Comparison of ENCODE assay signal across 9 mouse cellular contexts in genomic region chr15:103284066-103284465, GRCm38 (mm10). TPM values are rescaled to one million over a fixed set of nuclear protein-coding genes. Genes with fewer than 3 reads are reported as not detected.
DNase-seq lines count a peak whose midpoint lies in the region; ATAC-seq and TF ChIP-seq lines count a peak whose summit lies in the region.
"Had no signal": no experiment of that assay in that cellular context is flagged by ENCODE, and none has a peak within 500 bp of the region (broad histone marks: within the 10 kb centered on the region; RNA-seq: fewer than 3 reads in every experiment).

No protein-coding gene starts in this region.

- WGBS in neural tube, embryonic 15.5 days = 54% methylated on average over 3 of the region's 3 CpGs
- 63% methylated on average over 3 of the region's 3 CpGs for WGBS in liver, embryonic 13.5 days (ENCODE audit: insufficient replicate concordance)

- intact Hi-C loops in gastrocnemius, adult 2 months (cut with DNase I) = loop anchor here (1.0 kb wide), 1 partner anchor 23 kb away; no protein-coding TSS in a partner anchor
- intact Hi-C loops in gastrocnemius, postnatal 36 days (cut with DNase I) = no loop called here

- 0 out of 2 replicates have a peak, but pooled peaks cover 5% of the 10 kb centered on the region for H3K36me3 ChIP-seq in neural tube, embryonic 15.5 days
- H3K36me3 ChIP-seq in liver, embryonic 13.5 days = peaks cover 38% of the 10 kb centered on the region

- no peak for TF ChIP-seq POLR2A in brain, embryonic 14.5 days (IDR thresholded peaks at IDR 0.05; ENCODE audit: borderline replicate concordance, extremely low read depth, insufficient read depth, insufficient read length, poor library complexity, severe bottlenecking)

- no peak overlapping the region for H3K4me3 ChIP-seq in gastrocnemius, adult 2 months
- H3K4me3 ChIP-seq in neural tube, embryonic 15.5 days (replicated peaks) = no peak overlapping the region
- H3K4me3 ChIP-seq in liver, embryonic 13.5 days (replicated peaks) = no peak overlapping the region

- no peak overlapping the region for H3K4me2 ChIP-seq in neural tube, embryonic 15.5 days
- no peak overlapping the region for H3K4me2 ChIP-seq in liver, embryonic 13.5 days

- TF ChIP-seq CTCF in gastrocnemius, adult 2 months (IDR thresholded peaks at IDR 0.05) = peak; percentile 71
- peak; percentile 69 for TF ChIP-seq CTCF in brain, embryonic 14.5 days (IDR thresholded peaks at IDR 0.05; ENCODE audit: borderline replicate concordance, extremely low read depth, insufficient read depth, insufficient read length)

- peaks cover 19% of the 10 kb centered on the region for H3K4me1 ChIP-seq in neural tube, embryonic 15.5 days
- H3K4me1 ChIP-seq in liver, embryonic 13.5 days (replicated peaks) = peaks cover 50% of the 10 kb centered on the region

- peak; percentile 57 for DNase-seq in gastrocnemius, adult 2 months
- DNase-seq in gastrocnemius, postnatal 36 days = no peak
- peak; percentile 65 for DNase-seq in neural tube, embryonic 10.5 days (ENCODE audit: extremely low spot score, low spot score)
- DNase-seq in brain, embryonic 14.5 days (ENCODE audit: low read depth) = peak; percentile 68
- DNase-seq in liver, embryonic 13.5 days = peak; percentile 40
- peak; percentile 53 for DNase-seq in thymus, postnatal 14 days
- no peak for DNase-seq in left cerebral cortex, adult 18-20 months (ENCODE audit: low spot score in 2 of 2)

- H3K9ac ChIP-seq in neural tube, embryonic 15.5 days (replicated peaks) = no peak overlapping the region
- H3K9ac ChIP-seq in liver, embryonic 13.5 days = no peak overlapping the region

- no peaks in the 10 kb centered on the region for H3K9me3 ChIP-seq in neural tube, embryonic 15.5 days (replicated peaks)
- H3K9me3 ChIP-seq in liver, embryonic 13.5 days (replicated peaks) = no peaks in the 10 kb centered on the region

- no peaks in the 10 kb centered on the region for H3K27me3 ChIP-seq in neural tube, embryonic 15.5 days (replicated peaks)
- no peaks in the 10 kb centered on the region for H3K27me3 ChIP-seq in liver, embryonic 13.5 days

- no peak overlapping the region for H3K27ac ChIP-seq in gastrocnemius, adult 2 months
- H3K27ac ChIP-seq in neural tube, embryonic 15.5 days (replicated peaks) = no peak overlapping the region
- no peak overlapping the region for H3K27ac ChIP-seq in liver, embryonic 13.5 days

- ATAC-seq in neural tube, embryonic 15.5 days (ENCODE audit: low FRiP score) = no peak
- no peak for ATAC-seq in liver, embryonic 13.5 days (ENCODE audit: low read depth)

RNA-seq across cellular contexts. Expression of gene Copz1, which starts 11.6 kb away (rescaled TPM):
- 10 to 100 TPM; 38.5 to 41.4 TPM for total RNA-seq in gastrocnemius, adult 2 months (2021)
- total RNA-seq in gastrocnemius, postnatal 36 days (2021) = 10 to 100 TPM; 33.4 to 34.6 TPM
- polyA plus RNA-seq in neural tube, embryonic 15.5 days (2015; fragmentation: Nextera tagmentation; extraction: Ambion mirVana) = 190 and 207 TPM in 2 replicates
- 165 and 192 TPM in 2 replicates for polyA plus RNA-seq in brain, embryonic 14.5 days (2012; rRNA removed)
- polyA plus RNA-seq in liver, embryonic 13.5 days (2015; fragmentation: Nextera tagmentation; extraction: Ambion mirVana) = 213 and 240 TPM in 2 replicates
- total RNA-seq in left cerebral cortex, adult 18-20 months (2021) = 10 to 100 TPM; 93.5 to 97.5 TPM

RNA-seq across cellular contexts. Expression of gene Nfe2, which starts 25.9 kb away (rescaled TPM):
- total RNA-seq in gastrocnemius, adult 2 months (2021) = not detected
- total RNA-seq in gastrocnemius, postnatal 36 days (2021) = not detected
- 0.99 and 4.6 TPM in 2 replicates for polyA plus RNA-seq in neural tube, embryonic 15.5 days (2015; fragmentation: Nextera tagmentation; extraction: Ambion mirVana)
- polyA plus RNA-seq in brain, embryonic 14.5 days (2012; rRNA removed) = 0.53 and 1.2 TPM in 2 replicates
- 171 and 185 TPM in 2 replicates for polyA plus RNA-seq in liver, embryonic 13.5 days (2015; fragmentation: Nextera tagmentation; extraction: Ambion mirVana)
- under 1 TPM in 1 of 2 experiments, not detected in 1; 0.40 TPM for total RNA-seq in left cerebral cortex, adult 18-20 months (2021)
- total RNA-seq: layer of hippocampus, postnatal 14 days had no signal

RNA-seq across cellular contexts. Expression of gene Gpr84, which starts 26.3 kb away (rescaled TPM):
- not detected for total RNA-seq in gastrocnemius, adult 2 months (2021)
- total RNA-seq in gastrocnemius, postnatal 36 days (2021) = not detected
- polyA plus RNA-seq in neural tube, embryonic 15.5 days (2015; fragmentation: Nextera tagmentation; extraction: Ambion mirVana) = 0.33 and 0.60 TPM in 2 replicates
- polyA plus RNA-seq in brain, embryonic 14.5 days (2012; rRNA removed) = 0.30 and 0.33 TPM in 2 replicates
- polyA plus RNA-seq in liver, embryonic 13.5 days (2015; fragmentation: Nextera tagmentation; extraction: Ambion mirVana) = 0.28 and 0.29 TPM in 2 replicates
- 1 to 10 TPM in 1 of 2 experiments, under 1 TPM in 1; 0.42 to 1.0 TPM for total RNA-seq in left cerebral cortex, adult 18-20 months (2021)

RNA-seq across cellular contexts. Expression of gene Hnrnpa1, which starts 43.8 kb away (rescaled TPM):
- total RNA-seq in gastrocnemius, adult 2 months (2021) = 10 to 100 TPM; 93.9 to 98.7 TPM
- total RNA-seq in gastrocnemius, postnatal 36 days (2021) = 100 to 1,000 TPM in 1 of 2 experiments, 10 to 100 TPM in 1; 80.3 to 101 TPM
- polyA plus RNA-seq in neural tube, embryonic 15.5 days (2015; fragmentation: Nextera tagmentation; extraction: Ambion mirVana) = 582 and 600 TPM in 2 replicates
- polyA plus RNA-seq in brain, embryonic 14.5 days (2012; rRNA removed) = 976 and 1,085 TPM in 2 replicates
- 436 and 495 TPM in 2 replicates for polyA plus RNA-seq in liver, embryonic 13.5 days (2015; fragmentation: Nextera tagmentation; extraction: Ambion mirVana)
- 100 to 1,000 TPM; 232 to 268 TPM for total RNA-seq in left cerebral cortex, adult 18-20 months (2021)

RNA-seq across cellular contexts. Expression of gene Cbx5, which starts 44.5 kb away (rescaled TPM):
- 10 to 100 TPM; 24.4 to 36.6 TPM for total RNA-seq in gastrocnemius, adult 2 months (2021)
- 10 to 100 TPM; 26.4 to 26.6 TPM for total RNA-seq in gastrocnemius, postnatal 36 days (2021)
- 102 and 107 TPM in 2 replicates for polyA plus RNA-seq in neural tube, embryonic 15.5 days (2015; fragmentation: Nextera tagmentation; extraction: Ambion mirVana)
- 101 and 118 TPM in 2 replicates for polyA plus RNA-seq in brain, embryonic 14.5 days (2012; rRNA removed)
- 61.1 and 76.6 TPM in 2 replicates for polyA plus RNA-seq in liver, embryonic 13.5 days (2015; fragmentation: Nextera tagmentation; extraction: Ambion mirVana)
- total RNA-seq in left cerebral cortex, adult 18-20 months (2021) = 100 to 1,000 TPM; 181 to 182 TPM

Comparison
In these comparisons a context has a peak if more than half of its experiments do, and no peak if none do; other contexts are left out.
1. DNase-seq: peak in gastrocnemius, adult 2 months (single experiment), neural tube, embryonic 10.5 days (single experiment), brain, embryonic 14.5 days (single experiment), liver, embryonic 13.5 days (single experiment) and thymus, postnatal 14 days (single experiment); none in gastrocnemius, postnatal 36 days (0 of 2) and left cerebral cortex, adult 18-20 months (0 of 2).